ENCODE assay signal across 8 mouse cellular contexts in genomic region chr5:113972589-113973515, GRCm38 (mm10). TPM values are rescaled to one million over a fixed set of nuclear protein-coding genes. Genes with fewer than 3 reads are reported as not detected.
DNase-seq lines count a peak whose midpoint lies in the region; ATAC-seq and TF ChIP-seq lines count a peak whose summit lies in the region.

No protein-coding gene starts in this region.

- H3K4me1 ChIP-seq in embryonic facial prominence, embryonic 14.5 days (ENCODE audit: control insufficient read depth, insufficient read depth, low read length), result peaks cover 16% of the 10 kb centered on the region
- peaks cover 24% of the 10 kb centered on the region for H3K4me1 ChIP-seq in hindbrain, embryonic 14.5 days (replicated peaks; ENCODE audit: control insufficient read depth, insufficient read depth, low read length)
- H3K4me1 ChIP-seq in liver, embryonic 13.5 days (replicated peaks), result peaks cover 82% of the 10 kb centered on the region
- peaks cover 13% of the 10 kb centered on the region for H3K4me1 ChIP-seq in stomach, postnatal 0 days (replicated peaks; ENCODE audit: control insufficient read depth, insufficient read depth)

- H3K27ac ChIP-seq in embryonic facial prominence, embryonic 14.5 days (replicated peaks; ENCODE audit: low read depth, low read length), result 0 out of 2 replicates have a peak overlapping the region, but pooled peaks have one; percentile 33
- peak overlapping the region; percentile 28; the same call in 1 of the 2 replicates for H3K27ac ChIP-seq in hindbrain, embryonic 14.5 days
- H3K27ac ChIP-seq in liver, embryonic 13.5 days, result peak overlapping the region; percentile 98
- peak overlapping the region; percentile 84 for H3K27ac ChIP-seq in stomach, postnatal 0 days (replicated peaks)

- 0 out of 2 replicates have a peak, but pooled peaks have one; percentile 31 for ATAC-seq in embryonic facial prominence, embryonic 14.5 days (ENCODE audit: low read depth)
- ATAC-seq in hindbrain, embryonic 14.5 days (ENCODE audit: low FRiP score), result no peak
- ATAC-seq in liver, embryonic 13.5 days (ENCODE audit: low read depth), result peak; percentile 75
- ATAC-seq in stomach, postnatal 0 days (ENCODE audit: low FRiP score, low TSS enrichment), result peak; percentile 66

- no peak overlapping the region for H3K4me2 ChIP-seq in embryonic facial prominence, embryonic 14.5 days (ENCODE audit: low read depth, low read length)
- peak overlapping the region; percentile 29 for H3K4me2 ChIP-seq in hindbrain, embryonic 14.5 days (replicated peaks)
- H3K4me2 ChIP-seq in liver, embryonic 13.5 days, result peak overlapping the region; percentile 87
- H3K4me2 ChIP-seq in stomach, postnatal 0 days (replicated peaks; ENCODE audit: low read depth), result peak overlapping the region; percentile 27; the same call in 1 of the 2 replicates

- no peaks in the 10 kb centered on the region for H3K9me3 ChIP-seq in embryonic facial prominence, embryonic 14.5 days (ENCODE audit: control insufficient read depth, low read length)
- no peaks in the 10 kb centered on the region for H3K9me3 ChIP-seq in hindbrain, embryonic 14.5 days (ENCODE audit: control insufficient read depth, low read length)
- H3K9me3 ChIP-seq in liver, embryonic 13.5 days (replicated peaks), result no peaks in the 10 kb centered on the region
- no peaks in the 10 kb centered on the region for H3K9me3 ChIP-seq in stomach, postnatal 0 days (ENCODE audit: control insufficient read depth, low read length)

- no peak overlapping the region for H3K4me3 ChIP-seq in embryonic facial prominence, embryonic 14.5 days (ENCODE audit: low read depth, low read length)
- no peak overlapping the region for H3K4me3 ChIP-seq in hindbrain, embryonic 14.5 days (replicated peaks; ENCODE audit: low read length)
- peak overlapping the region; percentile 61 for H3K4me3 ChIP-seq in liver, embryonic 13.5 days (replicated peaks)
- no peak overlapping the region for H3K4me3 ChIP-seq in stomach, postnatal 0 days (ENCODE audit: low read depth, low read length)

- no peak for TF ChIP-seq EP300 in stomach, postnatal 0 days (optimal IDR thresholded peaks at IDR 0.05)

- H3K36me3 ChIP-seq in embryonic facial prominence, embryonic 14.5 days (ENCODE audit: control insufficient read depth, insufficient read depth, low read length), result peaks cover 27% of the 10 kb centered on the region
- peaks cover 21% of the 10 kb centered on the region; the same call in 1 of the 2 replicates for H3K36me3 ChIP-seq in hindbrain, embryonic 14.5 days (replicated peaks; ENCODE audit: control insufficient read depth, insufficient read depth)
- peaks cover 42% of the 10 kb centered on the region for H3K36me3 ChIP-seq in liver, embryonic 13.5 days
- peaks cover 11% of the 10 kb centered on the region for H3K36me3 ChIP-seq in stomach, postnatal 0 days (ENCODE audit: control insufficient read depth, insufficient read depth, low read length)

- no peak for TF ChIP-seq CTCF in stomach, postnatal 0 days (IDR thresholded peaks at IDR 0.05; ENCODE audit: low read depth)

- H3K27me3 ChIP-seq in embryonic facial prominence, embryonic 14.5 days (replicated peaks; ENCODE audit: control insufficient read depth, insufficient read depth, low read length), result no peaks in the 10 kb centered on the region
- H3K27me3 ChIP-seq in hindbrain, embryonic 14.5 days (ENCODE audit: control insufficient read depth, insufficient read depth, low read length), result no peaks in the 10 kb centered on the region
- H3K27me3 ChIP-seq in liver, embryonic 13.5 days, result no peaks in the 10 kb centered on the region
- no peaks in the 10 kb centered on the region for H3K27me3 ChIP-seq in stomach, postnatal 0 days (ENCODE audit: control insufficient read depth, insufficient read depth, low read length)

- WGBS in embryonic facial prominence, embryonic 14.5 days, result 34% methylated on average over 18 of the region's 18 CpGs
- WGBS in hindbrain, embryonic 14.5 days, result 12% methylated on average over 18 of the region's 18 CpGs
- 11% methylated on average over 18 of the region's 18 CpGs for WGBS in liver, embryonic 13.5 days (ENCODE audit: insufficient replicate concordance)
- WGBS in stomach, postnatal 0 days, result 21% methylated on average over 18 of the region's 18 CpGs

- H3K9ac ChIP-seq in embryonic facial prominence, embryonic 14.5 days (ENCODE audit: low read depth, low read length), result no peak overlapping the region
- H3K9ac ChIP-seq in hindbrain, embryonic 14.5 days, result no peak overlapping the region
- peak overlapping the region; percentile 85 for H3K9ac ChIP-seq in liver, embryonic 13.5 days
- peak overlapping the region; percentile 23; the same call in 1 of the 2 replicates for H3K9ac ChIP-seq in stomach, postnatal 0 days (ENCODE audit: low read length)

- peak; percentile 88 for DNase-seq in R1 (ENCODE audit: low read depth, low spot score)
- DNase-seq in embryonic facial prominence, embryonic 14.5 days (ENCODE audit: low spot score), result peak; percentile 35
- no peak for DNase-seq in hindbrain, embryonic 14.5 days (ENCODE audit: low spot score)
- DNase-seq in liver, embryonic 13.5 days, result peak; percentile 79
- DNase-seq in stomach, postnatal 0 days (ENCODE audit: low spot score), result peak; percentile 57
- no peak for DNase-seq in cerebellum, adult 8-10 months
- DNase-seq in frontal cortex, postnatal 10 days (ENCODE audit: low spot score in 2 of 2), result no peak
- no peak for DNase-seq in gastrocnemius, postnatal 4 days (ENCODE audit: low spot score in 2 of 2)

RNA-seq across cellular contexts. Expression of gene Ssh1, which starts 20.8 kb away (rescaled TPM):
- 16.5 and 17.1 TPM in 2 replicates for polyA plus RNA-seq in embryonic facial prominence, embryonic 14.5 days (2014; fragmentation: Nextera tagmentation; extraction: Ambion mirVana)
- 17.8 and 19.4 TPM in 2 replicates for polyA plus RNA-seq in hindbrain, embryonic 14.5 days (2014; fragmentation: Nextera tagmentation; extraction: Ambion mirVana)
- 5.4 and 6.0 TPM in 2 replicates for polyA plus RNA-seq in liver, embryonic 13.5 days (2015; fragmentation: Nextera tagmentation; extraction: Ambion mirVana)
- polyA plus RNA-seq in stomach, postnatal 0 days (2015; fragmentation: Nextera tagmentation; extraction: Ambion mirVana), result 5.0 and 5.3 TPM in 2 replicates
- 10 to 100 TPM; 20.2 to 21.1 TPM for total RNA-seq in gastrocnemius, postnatal 4 days (2021)

RNA-seq across cellular contexts. Expression of gene Dao, which starts 30.7 kb away (rescaled TPM):
- polyA plus RNA-seq in embryonic facial prominence, embryonic 14.5 days (2014; fragmentation: Nextera tagmentation; extraction: Ambion mirVana), result not detected in 2 replicates
- not detected in 2 replicates for polyA plus RNA-seq in hindbrain, embryonic 14.5 days (2014; fragmentation: Nextera tagmentation; extraction: Ambion mirVana)
- not detected in 2 replicates for polyA plus RNA-seq in liver, embryonic 13.5 days (2015; fragmentation: Nextera tagmentation; extraction: Ambion mirVana)
- polyA plus RNA-seq in stomach, postnatal 0 days (2015; fragmentation: Nextera tagmentation; extraction: Ambion mirVana), result 0.15 and 0.24 TPM in 2 replicates
- not detected for total RNA-seq in gastrocnemius, postnatal 4 days (2021)

Comparison
In these comparisons a context has a peak if more than half of its experiments do, and no peak if none do; other contexts are left out.
1. DNase-seq: peak in R1 (single experiment), embryonic facial prominence, embryonic 14.5 days (single experiment), liver, embryonic 13.5 days (single experiment) and stomach, postnatal 0 days (single experiment); none in hindbrain, embryonic 14.5 days (single experiment), cerebellum, adult 8-10 months (single experiment), frontal cortex, postnatal 10 days (0 of 2) and gastrocnemius, postnatal 4 days (0 of 2).
2. H3K27ac ChIP-seq: peak in every context shown above with its lines; median percentile 98 in liver, embryonic 13.5 days; 84 in stomach, postnatal 0 days; 33 in embryonic facial prominence, embryonic 14.5 days; 28 in hindbrain, embryonic 14.5 days.
3. H3K9ac ChIP-seq: peak in liver, embryonic 13.5 days (single experiment) and stomach, postnatal 0 days (single experiment); none in embryonic facial prominence, embryonic 14.5 days (single experiment) and hindbrain, embryonic 14.5 days (single experiment).